ENCODE assay signal across 8 mouse cellular contexts in the genomic region with DNA sequence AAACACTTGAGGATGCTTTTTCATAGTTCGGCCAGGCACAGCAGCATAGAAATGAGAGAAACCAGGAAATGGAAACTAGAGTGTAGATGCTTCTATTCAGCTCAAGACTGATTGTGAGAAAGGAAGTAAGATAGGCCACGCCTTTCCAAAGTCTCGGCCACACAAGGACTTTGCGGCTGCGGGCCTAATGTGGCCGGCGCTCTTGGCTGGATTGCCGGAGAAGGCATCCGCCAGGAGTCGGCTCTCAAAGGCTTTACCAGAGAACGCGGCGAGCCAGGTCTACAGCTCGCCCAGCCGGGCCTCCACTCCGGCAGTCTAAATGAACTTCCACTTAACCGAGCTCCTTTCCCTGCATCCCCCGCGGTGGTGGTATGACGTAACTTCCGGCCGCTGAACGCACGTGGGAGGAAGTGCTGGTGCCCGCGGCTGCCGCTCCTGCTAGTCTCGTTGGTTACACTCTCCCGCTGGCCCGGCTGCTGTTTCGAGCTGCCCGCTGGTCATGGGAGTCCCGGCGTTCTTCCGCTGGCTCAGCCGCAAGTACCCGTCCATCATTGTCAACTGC. TPM values are rescaled to one million over a fixed set of nuclear protein-coding genes. Genes with fewer than 3 reads are reported as not detected.
DNase-seq lines count a peak whose midpoint lies in the region; ATAC-seq lines count a peak whose summit lies in the region.

A gene (plus strand): TSS at position 374 of the 562 bp plus-strand sequence.

- WGBS in heart, embryonic 10.5 days: under 1% methylated on average over 37 of the region's 37 CpGs
- WGBS in kidney, embryonic 15.5 days: under 1% methylated on average over 37 of the region's 37 CpGs

- peaks cover 11% of the 10 kb centered on the region; the same call in 1 of the 2 replicates for H3K36me3 ChIP-seq in heart, embryonic 10.5 days
- peaks cover 4% of the 10 kb centered on the region; the same call in 1 of the 2 replicates for H3K36me3 ChIP-seq in kidney, embryonic 15.5 days

- H3K27me3 ChIP-seq in heart, embryonic 10.5 days (ENCODE audit: insufficient read depth, poor library complexity, severe bottlenecking): no peaks in the 10 kb centered on the region
- H3K27me3 ChIP-seq in kidney, embryonic 15.5 days: no peaks in the 10 kb centered on the region

- peak within 1 kb of the TSS; percentile 85 for H3K9ac ChIP-seq in kidney, embryonic 15.5 days

- H3K9me3 ChIP-seq in heart, embryonic 10.5 days: no peaks in the 10 kb centered on the region
- H3K9me3 ChIP-seq in kidney, embryonic 15.5 days (replicated peaks): no peaks in the 10 kb centered on the region

- peak within 1 kb of the TSS; percentile 88 for H3K4me3 ChIP-seq in heart, embryonic 10.5 days
- H3K4me3 ChIP-seq in kidney, embryonic 15.5 days (replicated peaks): peak within 1 kb of the TSS; percentile 94

- peak; percentile 99 for ATAC-seq in erythroblast, adult 5-6 weeks (replicated peaks; ENCODE audit: low FRiP score, poor library complexity, severe bottlenecking)
- peak; percentile 95 for ATAC-seq in kidney, embryonic 15.5 days (replicated peaks; ENCODE audit: low FRiP score)
- peak; percentile 89 for ATAC-seq in monocyte, adult 5-6 weeks (replicated peaks; ENCODE audit: insufficient number of reproducible peaks, low FRiP score, low TSS enrichment, poor library complexity, severe bottlenecking)

- H3K4me1 ChIP-seq in heart, embryonic 10.5 days: peaks cover 8% of the 10 kb centered on the region; the same call in 1 of the 2 replicates
- peaks cover 22% of the 10 kb centered on the region for H3K4me1 ChIP-seq in kidney, embryonic 15.5 days

- peak; percentile 97 to 98 for DNase-seq in B cell, adult 2 months
- peak; percentile 98 for DNase-seq in brain, adult 2 months (ENCODE audit: low read depth, low spot score)
- peak; percentile 97 for DNase-seq in heart, embryonic 10.5 days (ENCODE audit: low spot score)
- peak; percentile 92 for DNase-seq in liver
- peak; percentile 91 to 95 for DNase-seq in spleen, postnatal 4 days (ENCODE audit: low spot score in 2 of 2)

- peak within 1 kb of the TSS; percentile 97 for H3K27ac ChIP-seq in heart, embryonic 10.5 days
- H3K27ac ChIP-seq in kidney, embryonic 15.5 days: peak within 1 kb of the TSS; percentile 100

- H3K4me2 ChIP-seq in kidney, embryonic 15.5 days: peak within 1 kb of the TSS; percentile 71

RNA-seq across cellular contexts. Expression of the gene that starts here (rescaled TPM):
- 31.8 and 40.5 TPM in 2 replicates for total RNA-seq in erythroblast, adult 5-6 weeks (2015; ENCODE audit: low replicate concordance)
- total RNA-seq in erythroblast, adult 5-6 weeks (2017; ENCODE audit: low replicate concordance): 24.6 and 45.4 TPM in 2 replicates
- polyA plus RNA-seq in heart, embryonic 10.5 days (2016; fragmentation: Nextera tagmentation; extraction: Ambion mirVana): 65.4 and 74.8 TPM in 2 replicates
- polyA plus RNA-seq in kidney, embryonic 15.5 days (2015; fragmentation: Nextera tagmentation; extraction: Ambion mirVana): 80.9 and 81.3 TPM in 2 replicates
- total RNA-seq in monocyte, adult 5-6 weeks (2017): 330 to 349 TPM (median 340 TPM) in 3 replicates

Comparison
In these comparisons a context has a peak if more than half of its experiments do, and no peak if none do; other contexts are left out.
1. Peak in every context shown above with its lines: DNase-seq, ATAC-seq, H3K4me3 ChIP-seq and H3K27ac ChIP-seq.